Mouse (Mus musculus) gonadal fat pad, adult 2 months (tissue): ENCODE measurements around the gene Olfr1166. TPM values are rescaled to one million over a fixed set of nuclear protein-coding genes. Genes with fewer than 3 reads are reported as not detected.
"Not testable (repeated sequence)": the region's sequence is repeated elsewhere in the genome, so short reads cannot be mapped to it uniquely, and the experiment has no call there.

ENCODE experiments used
- DNase-seq: peaks from one replicate; pipeline ENCODE4 v3.0.0-alpha.2; 2012; ENCODE audit warnings: low read depth
- polyA plus RNA-seq: library from polyadenylated mRNA; depleted of rRNA; stranded (reverse); fragments of >200 nt; gene quantifications from 2 replicates; pipeline ENCODE4 v1.2.3, GENCODE M21; 2012; rRNA removed

Gene Olfr1166
- not detected in 2 replicates for polyA plus RNA-seq

DNA sequence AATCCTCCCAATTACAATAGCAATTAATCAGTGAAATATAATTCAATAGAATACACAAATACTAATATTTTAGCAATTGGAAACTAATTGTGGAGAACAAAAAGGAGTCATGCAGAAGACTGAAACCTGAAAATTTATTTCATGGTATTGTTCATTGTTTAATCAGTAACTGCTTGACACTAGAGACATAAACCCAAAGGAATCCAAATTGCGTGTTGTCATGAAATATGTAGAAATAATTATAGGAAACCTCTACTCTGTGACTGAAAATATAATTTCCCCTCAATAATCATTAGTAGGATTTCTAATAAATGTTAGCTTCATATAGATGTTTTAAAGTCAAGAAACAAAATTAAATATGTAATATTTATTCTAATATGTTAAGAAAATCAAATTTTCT lies at the start of gene Olfr1166:
Gene Olfr1166, minus strand, starts transcription at position 101 of the 400 bp plus-strand sequence.
- DNase-seq = no peak

DNA sequence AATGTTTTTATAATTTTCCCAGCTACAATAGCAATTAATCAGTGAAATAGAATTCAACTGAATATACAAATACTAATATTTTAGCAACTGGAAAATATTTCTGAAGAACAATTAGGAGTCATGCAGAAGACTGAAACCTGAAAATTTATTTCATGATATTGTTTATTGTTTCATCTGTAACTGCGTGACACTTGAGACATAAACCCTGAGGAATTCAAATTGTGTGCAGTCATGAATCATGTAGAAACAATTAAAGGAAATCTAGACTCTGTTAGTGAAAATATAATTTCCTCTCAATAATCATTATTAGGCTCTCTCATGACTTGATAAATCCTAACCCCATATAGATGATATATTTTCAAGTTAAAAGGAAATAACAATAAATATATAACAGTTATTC lies 27.0 kb upstream of the Olfr1166 start, which contains the start of gene Olfr1167:
Gene Olfr1167, minus strand, starts transcription at position 101 of the 400 bp plus-strand sequence.
- not testable (repeated sequence) for DNase-seq

DNA sequence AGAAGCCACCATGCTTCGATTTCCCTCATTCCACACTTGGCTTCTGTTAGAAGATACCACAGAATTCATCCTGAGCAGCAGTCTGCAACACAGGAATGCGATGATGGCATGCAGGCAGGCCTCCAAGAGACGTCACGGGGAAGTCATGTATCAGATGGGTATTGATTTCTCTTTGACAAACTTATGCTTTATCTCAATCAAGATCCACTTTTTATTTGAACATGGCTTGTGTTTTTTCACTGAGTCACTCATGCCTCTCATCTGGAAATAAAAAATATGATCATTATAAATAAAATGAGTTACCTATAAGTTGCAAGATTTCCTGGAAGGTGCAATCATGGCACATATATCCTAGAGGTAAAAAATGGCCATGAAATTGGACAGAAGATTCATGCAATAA lies 34.2 kb downstream of the Olfr1166 start, which contains the start of gene Olfr1164:
Gene Olfr1164, minus strand, starts transcription at position 101 of the 400 bp plus-strand sequence.
- DNase-seq = no peak

Other genes starting within 250 kb of the Olfr1166 start
- not detected in 2 replicates for gene Olfr1153, start 233.3 kb downstream of the Olfr1166 start, polyA plus RNA-seq
- not detected in 2 replicates for gene Olfr1154, start 223.1 kb downstream of the Olfr1166 start, polyA plus RNA-seq
- not detected in 2 replicates for gene Olfr1155, start 183.1 kb downstream of the Olfr1166 start, polyA plus RNA-seq
- gene Olfr1156, start 175.2 kb downstream of the Olfr1166 start, polyA plus RNA-seq = not detected in 2 replicates
- not detected in 2 replicates for gene Olfr1157, start 160.0 kb downstream of the Olfr1166 start, polyA plus RNA-seq
- not detected in 2 replicates for gene Olfr74, start 153.6 kb downstream of the Olfr1166 start, polyA plus RNA-seq
- gene Olfr1158, start 138.2 kb downstream of the Olfr1166 start, polyA plus RNA-seq = not detected in 2 replicates
- gene Olfr1160, start 120.0 kb downstream of the Olfr1166 start, polyA plus RNA-seq = not detected in 2 replicates
- gene Olfr1161, start 105.5 kb downstream of the Olfr1166 start, polyA plus RNA-seq = not detected in 2 replicates
- not detected in 2 replicates for gene Olfr73, start 90.6 kb downstream of the Olfr1166 start, polyA plus RNA-seq
- not detected in 2 replicates for gene Olfr1162, start 77.1 kb downstream of the Olfr1166 start, polyA plus RNA-seq
- gene Olfr1163, start 56.4 kb downstream of the Olfr1166 start, polyA plus RNA-seq = not detected in 2 replicates
- gene Olfr1164, start 34.3 kb downstream of the Olfr1166 start, polyA plus RNA-seq = not detected in 2 replicates
- gene Olfr1167, start 26.9 kb upstream of the Olfr1166 start, polyA plus RNA-seq = not detected in 2 replicates
- not detected in 2 replicates for gene Olfr1168, start 53.6 kb upstream of the Olfr1166 start, polyA plus RNA-seq
- not detected in 2 replicates for gene Olfr1170, start 100.1 kb upstream of the Olfr1166 start, polyA plus RNA-seq
- not detected in 2 replicates for gene Olfr1173, start 151.6 kb upstream of the Olfr1166 start, polyA plus RNA-seq
- gene Olfr1174-ps, start 186.9 kb upstream of the Olfr1166 start, polyA plus RNA-seq = not detected in 2 replicates
- not detected in 2 replicates for gene Olfr1175-ps, start 198.9 kb upstream of the Olfr1166 start, polyA plus RNA-seq
- not detected in 2 replicates for gene Olfr1176, start 208.4 kb upstream of the Olfr1166 start, polyA plus RNA-seq
- not detected in 2 replicates for gene Olfr1177-ps, start 218.2 kb upstream of the Olfr1166 start, polyA plus RNA-seq